In genomic region chr11:32435410-32436060, GRCm38 (mm10) we compare ENCODE assay signal across 9 mouse cellular contexts. TPM values are rescaled to one million over a fixed set of nuclear protein-coding genes. Genes with fewer than 3 reads are reported as not detected.
DNase-seq lines count a peak whose midpoint lies in the region; ATAC-seq and TF ChIP-seq lines count a peak whose summit lies in the region.
"Had no signal": no experiment of that assay in that cellular context is flagged by ENCODE, and none has a peak within 500 bp of the region (broad histone marks: within the 10 kb centered on the region; RNA-seq: fewer than 3 reads in every experiment).

No protein-coding gene starts in this region.

- TF ChIP-seq CTCF in kidney, adult 2 months (conservative IDR thresholded peaks at IDR 0.05; ENCODE audit: insufficient read depth, insufficient read length, low read depth, low read length), result no peak

- no peak overlapping the region for H3K9ac ChIP-seq in liver, embryonic 11.5 days (ENCODE audit: low read depth, low read length)

- H3K27me3 ChIP-seq in liver, embryonic 11.5 days (replicated peaks; ENCODE audit: control insufficient read depth, insufficient read depth, low read length), result no peaks in the 10 kb centered on the region
- no peaks in the 10 kb centered on the region for H3K27me3 ChIP-seq in kidney, adult 2 months (replicated peaks; ENCODE audit: control insufficient read depth, insufficient read depth, low read length)

- H3K4me3 ChIP-seq in liver, embryonic 11.5 days (ENCODE audit: low read depth, low read length), result no peak overlapping the region
- no peak overlapping the region for H3K4me3 ChIP-seq in kidney, adult 2 months (ENCODE audit: insufficient read depth, low read depth, low read length)

- 62% methylated on average over 6 of the region's 6 CpGs for WGBS in liver, embryonic 11.5 days
- WGBS in kidney, adult 2 months, result 61% methylated on average over 6 of the region's 6 CpGs

- intact Hi-C loops in gastrocnemius, postnatal 36 days (cut with DNase I), result no loop called here

- no peak for TF ChIP-seq POLR2A in kidney, adult 2 months (IDR thresholded peaks at IDR 0.05; ENCODE audit: low read depth, low read length)

- peak; percentile 36 for DNase-seq in liver
- DNase-seq in liver, embryonic 11.5 days (ENCODE audit: low spot score), result no peak
- peak; percentile 47 to 67 for DNase-seq in gastrocnemius, postnatal 36 days
- peak; percentile 33 for DNase-seq in kidney, adult 2 months
- peak; percentile 72 for DNase-seq in lung, postnatal 25 days (ENCODE audit: low spot score)
- DNase-seq in MN1 (ENCODE audit: low spot score), result no peak

- no peak overlapping the region for H3K27ac ChIP-seq in liver, embryonic 11.5 days (ENCODE audit: low read depth, low read length)
- no peak overlapping the region for H3K27ac ChIP-seq in kidney, adult 2 months (ENCODE audit: insufficient read depth, low read depth, low read length)

- no peaks in the 10 kb centered on the region for H3K9me3 ChIP-seq in liver, embryonic 11.5 days (ENCODE audit: control insufficient read depth, low read length)
- H3K9me3 ChIP-seq: G1E had no signal

- H3K4me2 ChIP-seq in liver, embryonic 11.5 days, result no peak overlapping the region

- ATAC-seq in liver, embryonic 11.5 days (replicated peaks; ENCODE audit: low FRiP score), result no peak
- no peak for ATAC-seq in erythroid progenitor cell, adult 5-6 weeks (replicated peaks; ENCODE audit: low FRiP score, poor library complexity, severe bottlenecking)
- ATAC-seq in granulocyte monocyte progenitor cell, adult 5-6 weeks (replicated peaks; ENCODE audit: poor library complexity, severe bottlenecking), result no peak

- H3K36me3 ChIP-seq in liver, embryonic 11.5 days (ENCODE audit: control insufficient read depth, insufficient read depth, low read length), result no peaks in the 10 kb centered on the region
- no peaks in the 10 kb centered on the region for H3K36me3 ChIP-seq in kidney, adult 2 months (ENCODE audit: control insufficient read depth, insufficient read depth, low read length)
- H3K36me3 ChIP-seq: G1E had no signal

- no peaks in the 10 kb centered on the region for H3K4me1 ChIP-seq in liver, embryonic 11.5 days (replicated peaks; ENCODE audit: control insufficient read depth, insufficient read depth, low read length)
- no peaks in the 10 kb centered on the region for H3K4me1 ChIP-seq in kidney, adult 2 months (ENCODE audit: control insufficient read depth, insufficient read depth, low read length)

RNA-seq across cellular contexts. Expression of gene Ubtd2, which starts 19.6 kb away (rescaled TPM):
- 21.1 and 23.2 TPM in 2 replicates for polyA plus RNA-seq in liver, embryonic 11.5 days (2014; fragmentation: Nextera tagmentation; extraction: Ambion mirVana)
- total RNA-seq in gastrocnemius, postnatal 36 days (2021), result 10 to 100 TPM in 1 of 2 experiments, 1 to 10 TPM in 1; 9.0 to 11.2 TPM
- polyA plus RNA-seq in kidney, adult 2 months (2012; rRNA removed), result 4.6 and 5.4 TPM in 2 replicates
- total RNA-seq in erythroid progenitor cell, adult 5-6 weeks (2015; ENCODE audit: low replicate concordance), result not detected in 2 replicates
- 0.26 TPM in 1 of 2 replicates, not detected in the other for total RNA-seq in erythroid progenitor cell, adult 5-6 weeks (2017; ENCODE audit: low replicate concordance)
- 9.5 and 14.1 TPM in 2 replicates for total RNA-seq in granulocyte monocyte progenitor cell, adult 5-6 weeks (2014; fragmentation: Nextera tagmentation)
- 3.6 and 7.3 TPM in 2 replicates for total RNA-seq in granulocyte monocyte progenitor cell, adult 5-6 weeks (2017)

Comparison
In these comparisons a context has a peak if more than half of its experiments do, and no peak if none do; other contexts are left out.
1. DNase-seq: peak in liver (single experiment), gastrocnemius, postnatal 36 days (2 of 2), kidney, adult 2 months (single experiment) and lung, postnatal 25 days (single experiment); none in liver, embryonic 11.5 days (single experiment) and MN1 (single experiment).